Comparison of ENCODE assay signal across 10 mouse cellular contexts in genomic region chr13:99091562-99092278, GRCm38 (mm10).
DNase-seq lines count a peak whose midpoint lies in the region; ATAC-seq and TF ChIP-seq lines count a peak whose summit lies in the region.
"Had no signal": no experiment of that assay in that cellular context is flagged by ENCODE, and none has a peak within 500 bp of the region (broad histone marks: within the 10 kb centered on the region; RNA-seq: fewer than 3 reads in every experiment).

No protein-coding gene starts in this region.

- TF ChIP-seq CTCF in small intestine, adult 2 months (IDR thresholded peaks at IDR 0.05; ENCODE audit: extremely low read depth, insufficient read length, insufficient replicate concordance, low read depth, low read length) = no peak

- H3K4me3 ChIP-seq in heart, embryonic 14.5 days (ENCODE audit: control insufficient read depth in 1 of 2, insufficient read depth in 1 of 2, low read depth in 1 of 2, low read length in 2 of 2) = no peak overlapping the region
- no peak overlapping the region for H3K4me3 ChIP-seq in neural tube, embryonic 13.5 days
- H3K4me3 ChIP-seq in kidney, embryonic 16.5 days (ENCODE audit: low read length) = no peak overlapping the region
- H3K4me3 ChIP-seq in small intestine, adult 2 months (ENCODE audit: low read depth, low read length) = no peak overlapping the region

- WGBS in heart, embryonic 14.5 days = 68% methylated on average over 7 of the region's 7 CpGs
- WGBS in neural tube, embryonic 13.5 days = 67% methylated on average over 7 of the region's 7 CpGs
- 37% methylated on average over 7 of the region's 7 CpGs for WGBS in kidney, embryonic 16.5 days
- 48% methylated on average over 7 of the region's 7 CpGs for WGBS in small intestine, adult 2 months

- H3K4me2 ChIP-seq in heart, embryonic 14.5 days (ENCODE audit: low read length) = no peak overlapping the region
- no peak overlapping the region for H3K4me2 ChIP-seq in neural tube, embryonic 13.5 days
- no peak overlapping the region for H3K4me2 ChIP-seq in kidney, embryonic 16.5 days (replicated peaks; ENCODE audit: low read depth, low read length)

- no peaks in the 10 kb centered on the region for H3K36me3 ChIP-seq in heart, embryonic 14.5 days (ENCODE audit: control insufficient read depth, insufficient read depth, low read length)
- H3K36me3 ChIP-seq in neural tube, embryonic 13.5 days = no peaks in the 10 kb centered on the region
- no peaks in the 10 kb centered on the region for H3K36me3 ChIP-seq in kidney, embryonic 16.5 days (ENCODE audit: insufficient read depth, low read length)
- no peaks in the 10 kb centered on the region for H3K36me3 ChIP-seq in small intestine, adult 2 months (ENCODE audit: control insufficient read depth, insufficient read depth, low read length)

- H3K27me3 ChIP-seq in heart, embryonic 14.5 days (ENCODE audit: control insufficient read depth, insufficient read depth, low read length) = no peaks in the 10 kb centered on the region
- no peaks in the 10 kb centered on the region for H3K27me3 ChIP-seq in neural tube, embryonic 13.5 days
- H3K27me3 ChIP-seq in kidney, embryonic 16.5 days (ENCODE audit: insufficient read depth, low read length) = no peaks in the 10 kb centered on the region
- no peaks in the 10 kb centered on the region for H3K27me3 ChIP-seq in small intestine, adult 2 months (ENCODE audit: control insufficient read depth, insufficient read depth, low read length)

- TF ChIP-seq POLR2A in small intestine, adult 2 months (IDR thresholded peaks at IDR 0.05; ENCODE audit: low read depth, low read length) = no peak

- H3K9ac ChIP-seq in heart, embryonic 14.5 days (ENCODE audit: low read length) = peak overlapping the region; percentile 4; the same call in 1 of the 2 replicates
- no peak overlapping the region for H3K9ac ChIP-seq in neural tube, embryonic 13.5 days
- H3K9ac ChIP-seq in kidney, embryonic 16.5 days (replicated peaks; ENCODE audit: low read length) = no peak overlapping the region

- H3K27ac ChIP-seq in heart, embryonic 14.5 days (replicated peaks in 1 of 2; ENCODE audit: control insufficient read depth in 1 of 2, insufficient read depth in 1 of 2, low read depth in 2 of 2, low read length in 2 of 2) = 0 out of 4 replicates have a peak overlapping the region, but pooled peaks of 1 of the 2 experiments have one; percentile 41
- peak overlapping the region; percentile 81; the same call in 1 of the 2 replicates for H3K27ac ChIP-seq in neural tube, embryonic 13.5 days (replicated peaks)
- H3K27ac ChIP-seq in kidney, embryonic 16.5 days (ENCODE audit: low read length) = peak overlapping the region; percentile 82
- H3K27ac ChIP-seq in small intestine, adult 2 months (ENCODE audit: insufficient read depth, low read depth, low read length) = peak overlapping the region; percentile 40

- peaks cover 2 to 8% of the 10 kb centered on the region in 2 experiments; a peak in 3 of 4 replicates for H3K4me1 ChIP-seq in heart, embryonic 14.5 days (ENCODE audit: control insufficient read depth in 2 of 2, insufficient read depth in 2 of 2, low read length in 2 of 2)
- peaks cover 29% of the 10 kb centered on the region for H3K4me1 ChIP-seq in neural tube, embryonic 13.5 days (replicated peaks)
- peaks cover 15% of the 10 kb centered on the region for H3K4me1 ChIP-seq in kidney, embryonic 16.5 days (ENCODE audit: insufficient read depth, low read length)
- H3K4me1 ChIP-seq in small intestine, adult 2 months (ENCODE audit: control insufficient read depth, insufficient read depth, insufficient read length, low read length) = no peaks in the 10 kb centered on the region

- no peak for DNase-seq in heart, adult 18-20 months
- no peak for DNase-seq in neural tube, embryonic 10.5 days (ENCODE audit: extremely low spot score, low spot score)
- DNase-seq in right cerebral cortex, postnatal 4 days = no peak
- no peak for DNase-seq in spleen, postnatal 14 days (ENCODE audit: low spot score in 2 of 2)
- DNase-seq: cerebellum, postnatal 25 days had no signal

- ATAC-seq in heart, embryonic 14.5 days (ENCODE audit: insufficient number of reproducible peaks, insufficient read depth, low FRiP score, low read depth) = no peak
- ATAC-seq in neural tube, embryonic 13.5 days (ENCODE audit: low read depth) = no peak
- ATAC-seq in kidney, embryonic 16.5 days (ENCODE audit: low FRiP score, low TSS enrichment) = peak; percentile 40
- ATAC-seq: forebrain, embryonic 14.5 days had no signal

- no peaks in the 10 kb centered on the region for H3K9me3 ChIP-seq in heart, embryonic 14.5 days (ENCODE audit: control insufficient read depth, low read length)
- H3K9me3 ChIP-seq in neural tube, embryonic 13.5 days = no peaks in the 10 kb centered on the region
- H3K9me3 ChIP-seq in kidney, embryonic 16.5 days (ENCODE audit: low read length) = no peaks in the 10 kb centered on the region
